Mouse (Mus musculus) stomach, postnatal 0 days (tissue): Measurements from ENCODE around the gene Hoxd13.

ENCODE experiments used
- CTCF ChIP-seq: IDR thresholded peaks from 2 replicates; pipeline ENCODE4 v1.5.1; 2016; ENCODE audit warnings: antibody characterized with exemption, low read depth, mild to moderate bottlenecking, moderate library complexity
- EP300 ChIP-seq: optimal IDR thresholded peaks from 2 replicates; pipeline ENCODE3; 2016; ENCODE audit warnings: antibody characterized with exemption

GRCm38 (mm10) chr2:74695383-74695782, 27.3 kb downstream of the Hoxd13 start:
- no peak for TF ChIP-seq CTCF
- no peak for TF ChIP-seq EP300
